Mouse (Mus musculus) thymus, adult 2 months (tissue): ENCODE measurements at regions not wholly inside any gene's neighbourhood (a gene's known extent, or its start where the extent isn't known, plus 50 kb on each side); places are given as distances from the start of the nearest gene placed in this dataset.

ENCODE experiments used
- CTCF ChIP-seq: fragments of 200-500 bp; IDR thresholded peaks from 2 replicates; pipeline ENCODE4 v1.5.1; 2012; ENCODE audit warnings: mild to moderate bottlenecking, control low read depth, low read length, moderate library complexity, borderline replicate concordance; ENCODE audit not compliant: control insufficient read depth, poor library complexity, insufficient read depth; ENCODE audit errors: extremely low read depth
- POLR2A ChIP-seq: fragments of 200-500 bp; IDR thresholded peaks from 2 replicates; pipeline ENCODE4 v1.6.1; 2012; ENCODE audit warnings: mild to moderate bottlenecking, low read length, control low read depth, moderate library complexity; ENCODE audit not compliant: control insufficient read depth, poor library complexity, insufficient read depth; ENCODE audit errors: extremely low read depth

DNA sequence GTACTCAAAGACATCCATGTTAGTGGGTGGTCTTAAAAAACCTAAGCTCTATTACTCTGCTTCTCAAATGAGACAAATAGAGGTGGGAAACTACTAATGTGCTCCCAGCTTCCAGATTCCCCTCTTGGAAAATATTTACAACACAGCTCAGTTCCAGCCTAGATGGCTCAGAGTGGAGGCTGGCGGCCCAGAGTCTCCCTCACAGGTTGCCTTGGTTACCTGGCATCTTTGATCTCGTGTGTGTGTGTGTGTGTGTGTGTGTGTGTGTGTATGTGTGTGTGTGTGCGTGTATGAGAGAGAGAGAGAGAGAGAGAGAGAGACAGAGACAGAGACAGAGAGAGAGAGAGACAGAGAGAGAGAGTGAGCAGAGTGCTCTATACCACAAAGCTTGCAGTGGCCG, 82.2 kb downstream of the E030025P04Rik start:
- TF ChIP-seq CTCF (no peak), POLR2A (no peak)
